Mouse (Mus musculus): ENCODE measurements around the gene Ncdn. TPM values are rescaled to one million over a fixed set of nuclear protein-coding genes. Genes with fewer than 3 reads are reported as not detected.

The Ncdn gene
- 9.2 and 11.3 TPM in 2 replicates for polyA plus RNA-seq (2015; fragmentation: Nextera tagmentation; extraction: Ambion mirVana)

GRCm38 (mm10) chr4:126753268-126754230, at the start of gene Ncdn, which contains the start of gene AU040320:
TSS of gene Ncdn (minus strand) at chr4:126753438.
TSS of gene AU040320 (plus strand) at chr4:126753544.

GRCm38 (mm10) chr4:126736001-126736414, 17.2 kb downstream of the Ncdn start, which contains the start of gene Tfap2e:
TSS of gene Tfap2e (minus strand) at chr4:126736240.

Other genes starting within 250 kb of the Ncdn start
- 1.3 and 1.4 TPM in 2 replicates for gene Ago4, start 220.0 kb downstream of the Ncdn start, polyA plus RNA-seq (2015; fragmentation: Nextera tagmentation; extraction: Ambion mirVana)
- gene Clspn, start 196.5 kb downstream of the Ncdn start, polyA plus RNA-seq (2015; fragmentation: Nextera tagmentation; extraction: Ambion mirVana), result 58.1 and 77.2 TPM in 2 replicates
- gene 5730409E04Rik, start 143.6 kb downstream of the Ncdn start, polyA plus RNA-seq (2015; fragmentation: Nextera tagmentation; extraction: Ambion mirVana), result 1.2 and 2.0 TPM in 2 replicates
- 324 and 341 TPM in 2 replicates for gene Psmb2, start 75.8 kb downstream of the Ncdn start, polyA plus RNA-seq (2015; fragmentation: Nextera tagmentation; extraction: Ambion mirVana)
- gene Tfap2e, start 17.2 kb downstream of the Ncdn start, polyA plus RNA-seq (2015; fragmentation: Nextera tagmentation; extraction: Ambion mirVana), result not detected in 2 replicates
- gene AU040320, start 106 bp upstream of the Ncdn start, polyA plus RNA-seq (2015; fragmentation: Nextera tagmentation; extraction: Ambion mirVana), result 10.4 and 12.5 TPM in 2 replicates
- gene Zmym4, start 214.7 kb upstream of the Ncdn start, polyA plus RNA-seq (2015; fragmentation: Nextera tagmentation; extraction: Ambion mirVana), result 9.5 TPM in 2 replicates